Mouse (Mus musculus): ENCODE measurements at regions not wholly inside any gene's neighbourhood (a gene's known extent, or its start where the extent isn't known, plus 50 kb on each side); places are given as distances from the start of the nearest gene placed in this dataset.

- Histone ChIP-seq H3K36me3 (ENCODE audit: control insufficient read depth, insufficient read depth) (no peaks in the 10 kb centered on the region), H3ac (ENCODE audit: control insufficient read depth, insufficient read length, low read depth) (no peak overlapping the region), H3K4me3 (ENCODE audit: insufficient read depth, poor library complexity, severe bottlenecking) (no peak overlapping the region), H3K79me2 (ENCODE audit: control insufficient read depth, insufficient read depth) (no peaks in the 10 kb centered on the region), H3K79me3 (ENCODE audit: low read depth) (no peaks in the 10 kb centered on the region), H3K27me3 (ENCODE audit: control insufficient read depth, insufficient read depth, insufficient read length) (no peaks in the 10 kb centered on the region)
- TF ChIP-seq MYOD1 (IDR thresholded peaks at IDR 0.05; ENCODE audit: control insufficient read depth, insufficient read length, low read depth), result no peak
- no peak for TF ChIP-seq CEBPB (IDR thresholded peaks at IDR 0.05; ENCODE audit: low read depth)
- no peak for TF ChIP-seq USF1 (IDR thresholded peaks at IDR 0.05; ENCODE audit: low read depth)
- TF ChIP-seq MYOG (IDR thresholded peaks at IDR 0.05; ENCODE audit: control insufficient read depth, extremely low read depth, insufficient read length), result no peak
- TF ChIP-seq MAX (IDR thresholded peaks at IDR 0.05), result no peak
- no peak for TF ChIP-seq FOSL1 (IDR thresholded peaks at IDR 0.05; ENCODE audit: insufficient read depth, low read length, poor library complexity, severe bottlenecking)
- TF ChIP-seq CTCF (IDR thresholded peaks at IDR 0.05; ENCODE audit: control insufficient read depth, insufficient read depth, insufficient read length), result no peak
Measured at GRCm38 (mm10) chr3:50842216-50842615, 382.0 kb upstream of the Noct start.

GRCm38 (mm10) chr3:50844835-50845301 lies 379.4 kb upstream of the Noct start:
- no peaks in the 10 kb centered on the region for H3K79me3 ChIP-seq (ENCODE audit: low read depth)
- H3K27me3 ChIP-seq (ENCODE audit: control insufficient read depth, insufficient read depth, insufficient read length), result no peaks in the 10 kb centered on the region
- H3K36me3 ChIP-seq (ENCODE audit: control insufficient read depth, insufficient read depth), result no peaks in the 10 kb centered on the region
- H3K4me3 ChIP-seq (ENCODE audit: insufficient read depth, poor library complexity, severe bottlenecking), result no peak overlapping the region
- H3K79me2 ChIP-seq (ENCODE audit: control insufficient read depth, insufficient read depth), result no peaks in the 10 kb centered on the region
- no peak for TF ChIP-seq CEBPB (IDR thresholded peaks at IDR 0.05; ENCODE audit: low read depth)
- no peak for TF ChIP-seq MYOG (IDR thresholded peaks at IDR 0.05; ENCODE audit: control insufficient read depth, extremely low read depth, insufficient read length)
- no peak for TF ChIP-seq FOSL1 (IDR thresholded peaks at IDR 0.05; ENCODE audit: insufficient read depth, low read length, poor library complexity, severe bottlenecking)
- no peak for TF ChIP-seq USF1 (IDR thresholded peaks at IDR 0.05; ENCODE audit: low read depth)
- no peak for TF ChIP-seq CTCF (IDR thresholded peaks at IDR 0.05; ENCODE audit: control insufficient read depth, insufficient read depth, insufficient read length)
- no peak for TF ChIP-seq MYOD1 (IDR thresholded peaks at IDR 0.05; ENCODE audit: control insufficient read depth, insufficient read length, low read depth)
- TF ChIP-seq MAX (IDR thresholded peaks at IDR 0.05), result no peak
- H3ac ChIP-seq (ENCODE audit: control insufficient read depth, insufficient read length, low read depth), result no peak overlapping the region

- Histone ChIP-seq H3K79me2 (ENCODE audit: control insufficient read depth, insufficient read depth) (no peaks in the 10 kb centered on the region), H3K79me3 (ENCODE audit: low read depth) (no peaks in the 10 kb centered on the region), H3K36me3 (ENCODE audit: control insufficient read depth, insufficient read depth) (no peaks in the 10 kb centered on the region), H3ac (ENCODE audit: control insufficient read depth, insufficient read length, low read depth) (no peak overlapping the region), H3K4me3 (ENCODE audit: insufficient read depth, poor library complexity, severe bottlenecking) (no peak overlapping the region), H3K27me3 (ENCODE audit: control insufficient read depth, insufficient read depth, insufficient read length) (no peaks in the 10 kb centered on the region)
- no peak for TF ChIP-seq CTCF (IDR thresholded peaks at IDR 0.05; ENCODE audit: control insufficient read depth, insufficient read depth, insufficient read length)
- no peak for TF ChIP-seq CEBPB (IDR thresholded peaks at IDR 0.05; ENCODE audit: low read depth)
- TF ChIP-seq MYOG (IDR thresholded peaks at IDR 0.05; ENCODE audit: control insufficient read depth, extremely low read depth, insufficient read length), result no peak
- no peak for TF ChIP-seq USF1 (IDR thresholded peaks at IDR 0.05; ENCODE audit: low read depth)
- TF ChIP-seq MYOD1 (IDR thresholded peaks at IDR 0.05; ENCODE audit: control insufficient read depth, insufficient read length, low read depth), result no peak
- TF ChIP-seq FOSL1 (IDR thresholded peaks at IDR 0.05; ENCODE audit: insufficient read depth, low read length, poor library complexity, severe bottlenecking), result no peak
- no peak for TF ChIP-seq MAX (IDR thresholded peaks at IDR 0.05)
Measured at GRCm38 (mm10) chr3:50845311-50845710, 378.9 kb upstream of the Noct start.

- Histone ChIP-seq H3K36me3 (ENCODE audit: control insufficient read depth, insufficient read depth) (no peaks in the 10 kb centered on the region), H3K27me3 (ENCODE audit: control insufficient read depth, insufficient read depth, insufficient read length) (no peaks in the 10 kb centered on the region), H3ac (ENCODE audit: control insufficient read depth, insufficient read length, low read depth) (no peak overlapping the region), H3K79me3 (ENCODE audit: low read depth) (no peaks in the 10 kb centered on the region), H3K4me3 (ENCODE audit: insufficient read depth, poor library complexity, severe bottlenecking) (no peak overlapping the region), H3K79me2 (ENCODE audit: control insufficient read depth, insufficient read depth) (no peaks in the 10 kb centered on the region)
- no peak for TF ChIP-seq MYOG (IDR thresholded peaks at IDR 0.05; ENCODE audit: control insufficient read depth, extremely low read depth, insufficient read length)
- TF ChIP-seq CEBPB (IDR thresholded peaks at IDR 0.05; ENCODE audit: low read depth), result no peak
- no peak for TF ChIP-seq MYOD1 (IDR thresholded peaks at IDR 0.05; ENCODE audit: control insufficient read depth, insufficient read length, low read depth)
- TF ChIP-seq MAX (IDR thresholded peaks at IDR 0.05), result no peak
- TF ChIP-seq CTCF (IDR thresholded peaks at IDR 0.05; ENCODE audit: control insufficient read depth, insufficient read depth, insufficient read length), result no peak
- TF ChIP-seq FOSL1 (IDR thresholded peaks at IDR 0.05; ENCODE audit: insufficient read depth, low read length, poor library complexity, severe bottlenecking), result no peak
- no peak for TF ChIP-seq USF1 (IDR thresholded peaks at IDR 0.05; ENCODE audit: low read depth)
Measured at GRCm38 (mm10) chr3:50848528-50848927, 375.7 kb upstream of the Noct start.

- no peaks in the 10 kb centered on the region for H3K79me3 ChIP-seq (ENCODE audit: low read depth)
- no peak overlapping the region for H3K4me3 ChIP-seq (ENCODE audit: insufficient read depth, poor library complexity, severe bottlenecking)
- no peak for TF ChIP-seq MYOD1 (IDR thresholded peaks at IDR 0.05; ENCODE audit: control insufficient read depth, insufficient read length, low read depth)
- no peak for TF ChIP-seq MAX (IDR thresholded peaks at IDR 0.05)
- TF ChIP-seq CEBPB (IDR thresholded peaks at IDR 0.05; ENCODE audit: low read depth), result no peak
- TF ChIP-seq CTCF (IDR thresholded peaks at IDR 0.05; ENCODE audit: control insufficient read depth, insufficient read depth, insufficient read length), result no peak
- TF ChIP-seq FOSL1 (IDR thresholded peaks at IDR 0.05; ENCODE audit: insufficient read depth, low read length, poor library complexity, severe bottlenecking), result no peak
- no peak for TF ChIP-seq MYOG (IDR thresholded peaks at IDR 0.05; ENCODE audit: control insufficient read depth, extremely low read depth, insufficient read length)
- no peak overlapping the region for H3ac ChIP-seq (ENCODE audit: control insufficient read depth, insufficient read length, low read depth)
- no peaks in the 10 kb centered on the region for H3K79me2 ChIP-seq (ENCODE audit: control insufficient read depth, insufficient read depth)
- no peaks in the 10 kb centered on the region for H3K36me3 ChIP-seq (ENCODE audit: control insufficient read depth, insufficient read depth)
- peaks cover 3% of the 10 kb centered on the region for H3K27me3 ChIP-seq (ENCODE audit: control insufficient read depth, insufficient read depth, insufficient read length)
Measured at GRCm38 (mm10) chr3:50851083-50851637, 373.1 kb upstream of the Noct start.
